Mouse (Mus musculus): ENCODE measurements at regions not wholly inside any gene's neighbourhood (a gene's known extent, or its start where the extent isn't known, plus 50 kb on each side); places are given as distances from the start of the nearest gene placed in this dataset.
A peak's percentile ranks its signal among the peaks of the same experiment; 100 is the strongest.
"Not testable (repeated sequence)": the region's sequence is repeated elsewhere in the genome, so short reads cannot be mapped to it uniquely, and the experiment has no call there.

GRCm38 (mm10) chr1:128535537-128536150 is 56.4 kb downstream of the Cxcr4 start:
- no peak for DNase-seq (ENCODE audit: low spot score in 2 of 2)

- no peak for DNase-seq (ENCODE audit: low spot score in 2 of 2)
These were observed 59.5 kb downstream of the Cxcr4 start for GRCm38 (mm10) chr1:128532632-128533031.

GRCm38 (mm10) chr1:128529808-128530545 is 62.1 kb downstream of the Cxcr4 start:
- no peak for DNase-seq (ENCODE audit: low spot score in 2 of 2)

GRCm38 (mm10) chr1:128519234-128519633 is 72.9 kb downstream of the Cxcr4 start:
- no peak for DNase-seq (ENCODE audit: low spot score in 2 of 2)

GRCm38 (mm10) chr1:128518514-128518913 is 73.6 kb downstream of the Cxcr4 start:
- no peak for DNase-seq (ENCODE audit: low spot score in 2 of 2)

- no peak for DNase-seq (ENCODE audit: low spot score in 2 of 2)
These were observed 74.7 kb downstream of the Cxcr4 start for GRCm38 (mm10) chr1:128517351-128517750.

- no peak for DNase-seq (ENCODE audit: low spot score in 2 of 2)
These were observed 77.8 kb downstream of the Cxcr4 start for GRCm38 (mm10) chr1:128514327-128514726.

GRCm38 (mm10) chr1:128513911-128514310 is 78.2 kb downstream of the Cxcr4 start:
- DNase-seq (ENCODE audit: low spot score in 2 of 2) = no peak

GRCm38 (mm10) chr1:128513153-128513552 is 78.9 kb downstream of the Cxcr4 start:
- DNase-seq (ENCODE audit: low spot score in 2 of 2) = no peak

- DNase-seq (ENCODE audit: low spot score in 2 of 2) = no peak
These were observed 83.2 kb downstream of the Cxcr4 start for GRCm38 (mm10) chr1:128508816-128509461.

GRCm38 (mm10) chr1:128506551-128507313 is 85.4 kb downstream of the Cxcr4 start:
- no peak for DNase-seq (ENCODE audit: low spot score in 2 of 2)

GRCm38 (mm10) chr1:128504371-128504770 is 87.2 kb upstream of the Dars start:
- no peak for DNase-seq (ENCODE audit: low spot score in 2 of 2)

- no peak for DNase-seq (ENCODE audit: low spot score in 2 of 2)
These were observed 81.0 kb upstream of the Dars start for GRCm38 (mm10) chr1:128498042-128498772.

GRCm38 (mm10) chr1:128492251-128492650 is 75.1 kb upstream of the Dars start:
- no peak for DNase-seq (ENCODE audit: low spot score in 2 of 2)

- not testable (repeated sequence) for DNase-seq (ENCODE audit: low spot score in 2 of 2)
These were observed 70.0 kb upstream of the Dars start for GRCm38 (mm10) chr1:128487181-128487580.

GRCm38 (mm10) chr1:128478376-128478775 is 61.2 kb upstream of the Dars start:
- no peak for DNase-seq (ENCODE audit: low spot score in 2 of 2)

GRCm38 (mm10) chr1:128477653-128478052 is 60.5 kb upstream of the Dars start:
- no peak for DNase-seq (ENCODE audit: low spot score in 2 of 2)

- DNase-seq (ENCODE audit: low spot score in 2 of 2) = no peak
These were observed 55.6 kb upstream of the Dars start for GRCm38 (mm10) chr1:128472713-128473230.

GRCm38 (mm10) chr1:128472022-128472712 is 55.0 kb upstream of the Dars start:
- DNase-seq (ENCODE audit: low spot score in 2 of 2) = peak; percentile 46 to 48

- no peak for DNase-seq (ENCODE audit: low spot score in 2 of 2)
These were observed 53.6 kb upstream of the Dars start for GRCm38 (mm10) chr1:128470786-128471185.

- no peak for DNase-seq (ENCODE audit: low spot score in 2 of 2)
These were observed 51.9 kb upstream of the Dars start for GRCm38 (mm10) chr1:128469054-128469453.
